Mouse (Mus musculus) CH12.LX (cell line): ENCODE data around the gene Gm26602.

Experiments used
- CHD2 ChIP-seq: IDR thresholded peaks from 2 replicates; pipeline ENCODE4 v1.6.1; 2011; ENCODE audit warnings: low read length, improper control_type of control experiment
- CTCF ChIP-seq, 2 experiments: IDR thresholded peaks in 1 of 2; conservative IDR thresholded peaks in 1 of 2; 2 replicates each; pipeline ENCODE4 v1.5.1; 2011 to 2012; ENCODE audit warnings: low read depth in 2 of 2, low read length in 2 of 2, improper control_type of control experiment in 1 of 2, inconsistent platforms in 1 of 2, mild to moderate bottlenecking in 1 of 2, moderate library complexity in 1 of 2
- E2F4 ChIP-seq: IDR thresholded peaks from 2 replicates; pipeline ENCODE4 v1.6.1; 2011; ENCODE audit warnings: low read depth, low read length, improper control_type of control experiment; ENCODE audit not compliant: insufficient replicate concordance
- EP300 ChIP-seq: IDR thresholded peaks from 2 replicates; pipeline ENCODE4 v1.6.1; 2011; ENCODE audit warnings: low read length, improper control_type of control experiment
- MAX ChIP-seq: IDR thresholded peaks from 2 replicates; pipeline ENCODE4 v1.6.1; 2011; ENCODE audit warnings: low read length, improper control_type of control experiment
- MAZ ChIP-seq: IDR thresholded peaks from 2 replicates; pipeline ENCODE4 v1.6.1; 2012; ENCODE audit warnings: low read depth, mild to moderate bottlenecking, inconsistent platforms, low read length, improper control_type of control experiment, moderate library complexity
- MYC ChIP-seq: IDR thresholded peaks from 2 replicates; pipeline ENCODE4 v1.6.1; 2011; ENCODE audit warnings: low read depth, mild to moderate bottlenecking, improper control_type of control experiment, low read length
- POLR2A ChIP-seq: IDR thresholded peaks from 2 replicates; pipeline ENCODE4 v1.6.1; 2011; ENCODE audit warnings: low read depth, mild to moderate bottlenecking, improper control_type of control experiment, low read length
- ZKSCAN1 ChIP-seq: IDR thresholded peaks from 2 replicates; pipeline ENCODE4 v1.6.1; 2012; ENCODE audit warnings: low read depth, inconsistent platforms, low read length, improper control_type of control experiment, borderline replicate concordance

GRCm38 (mm10) chr10:79873313-79873712 lies 37.3 kb upstream of the Gm26602 start:
- TF ChIP-seq EP300 (no peak), POLR2A (no peak), MYC (no peak), ZKSCAN1 (no peak), MAX (no peak), CHD2 (no peak), CTCF (conservative IDR thresholded peaks at IDR 0.05 in 1 of 2, IDR thresholded peaks at IDR 0.05 in 1 of 2; ENCODE audit: low read depth in 2 of 2, low read length in 2 of 2) (no peak), E2F4 (no peak), MAZ (no peak)
